Mouse (Mus musculus) neural tube, embryonic 14.5 days (tissue): ENCODE measurements around the gene March6. TPM values are rescaled to one million over a fixed set of nuclear protein-coding genes. Genes with fewer than 3 reads are reported as not detected.

Experiments
- ATAC-seq: fragments of 200-750 bp; cut with Nextera tagmentation; 2 replicates; pipeline ENCODE4 v1.8.0; 2017; ENCODE audit warnings: low read depth, mild to moderate bottlenecking, moderate TSS enrichment, moderate library complexity
- H3K27ac ChIP-seq: fragments of 300-500 bp; sonication (generic); 2 replicates; pipeline ENCODE4 v1.5.1; 2014; ENCODE audit warnings: low read depth, mild to moderate bottlenecking, control low read depth, low read length, moderate library complexity, mixed read lengths
- H3K27me3 ChIP-seq: fragments of 300-500 bp; sonication (generic); 2 replicates; pipeline ENCODE4 v1.6.1; 2014; ENCODE audit warnings: low read length; ENCODE audit not compliant: control insufficient read depth, insufficient read depth
- H3K36me3 ChIP-seq: fragments of 300-500 bp; sonication (generic); 2 replicates; pipeline ENCODE4 v1.6.1; 2014; ENCODE audit warnings: low read length, mixed read lengths; ENCODE audit not compliant: control insufficient read depth, insufficient read depth
- H3K4me1 ChIP-seq: fragments of 300-500 bp; sonication (generic); 2 replicates; pipeline ENCODE4 v1.6.1; 2014; ENCODE audit warnings: low read length; ENCODE audit not compliant: control insufficient read depth, insufficient read depth
- H3K4me2 ChIP-seq: fragments of 300-500 bp; sonication (generic); 2 replicates; pipeline ENCODE4 v1.6.1; 2014; ENCODE audit warnings: mild to moderate bottlenecking, low read depth, low read length, control low read depth
- H3K4me3 ChIP-seq: fragments of 300-500 bp; sonication (generic); 2 replicates; pipeline ENCODE4 v1.5.1; 2014; ENCODE audit warnings: low read depth, low read length, control low read depth, mixed read lengths
- H3K9ac ChIP-seq: fragments of 300-500 bp; sonication (generic); replicated peaks from 2 replicates; pipeline ENCODE4 v1.6.1; 2014; ENCODE audit warnings: low read depth, mild to moderate bottlenecking, control low read depth, low read length, mixed read lengths
- H3K9me3 ChIP-seq: fragments of 300-500 bp; sonication (generic); 2 replicates; pipeline ENCODE4 v1.6.1; 2016; ENCODE audit warnings: low read length; ENCODE audit not compliant: control insufficient read depth
- WGBS: fragments of 180-500 bp; shearing (Covaris S2); extraction: QIAGEN DNeasy Blood & Tissue Kit; methylation state at CpG from one replicate; pipeline ENCODE4 v1.1.7; 2014; 5-methylcytosine and 5-hydroxymethylcytosine counted together
- polyA plus RNA-seq: library from polyadenylated mRNA; unstranded; fragments of >200 nt; fragmentation: Nextera tagmentation; extraction: Ambion mirVana; gene quantifications from 2 replicates; pipeline ENCODE4 v1.2.1, GENCODE M21; 2014

Gene March6
- polyA plus RNA-seq, 1 experiment from 2014 or later, result 98.4 TPM

GRCm38 (mm10) chr15:31471529-31471928, 59.3 kb downstream of the March6 start:
- no peak overlapping the region for H3K9ac ChIP-seq
- no peak overlapping the region for H3K4me2 ChIP-seq
- no peak overlapping the region for H3K27ac ChIP-seq
- H3K4me3 ChIP-seq, result no peak overlapping the region
- no peaks in the 10 kb centered on the region for H3K27me3 ChIP-seq
- ATAC-seq, result no peak
- H3K4me1 ChIP-seq, result no peaks in the 10 kb centered on the region
- H3K36me3 ChIP-seq, result peaks cover 24% of the 10 kb centered on the region; the same call in 1 of the 2 replicates
- no peaks in the 10 kb centered on the region for H3K9me3 ChIP-seq
- WGBS, result 94% methylated on average over 4 of the region's 4 CpGs

GRCm38 (mm10) chr15:31469497-31469896, 61.4 kb downstream of the March6 start:
- no peak overlapping the region for H3K9ac ChIP-seq
- peaks cover 25% of the 10 kb centered on the region; the same call in 1 of the 2 replicates for H3K36me3 ChIP-seq
- no peaks in the 10 kb centered on the region for H3K27me3 ChIP-seq
- 87% methylated on average over 4 of the region's 4 CpGs for WGBS
- no peak overlapping the region for H3K27ac ChIP-seq
- H3K9me3 ChIP-seq, result no peaks in the 10 kb centered on the region
- no peak overlapping the region for H3K4me2 ChIP-seq
- ATAC-seq, result no peak
- H3K4me1 ChIP-seq, result no peaks in the 10 kb centered on the region
- H3K4me3 ChIP-seq, result no peak overlapping the region

DNA sequence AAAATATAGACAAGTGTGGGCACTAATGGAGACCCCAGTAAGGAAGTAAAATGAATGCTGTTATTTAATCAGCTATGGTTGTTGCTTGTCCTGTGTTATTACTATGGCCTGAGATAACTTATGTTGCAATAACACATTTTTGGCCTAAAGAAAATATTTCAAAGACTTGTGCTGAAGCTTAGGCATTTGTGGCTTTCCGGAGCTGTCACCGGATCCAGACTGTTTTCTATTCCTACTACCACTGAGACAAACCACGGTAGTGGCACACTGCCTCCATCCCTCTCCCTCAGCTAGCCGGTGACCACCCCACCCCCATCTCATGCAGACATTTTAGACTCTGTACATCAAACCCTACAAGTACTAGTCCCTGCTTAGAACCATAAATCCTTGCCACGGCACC, 62.0 kb downstream of the March6 start:
- Histone ChIP-seq H3K27me3 (no peaks in the 10 kb centered on the region), H3K9ac (no peak overlapping the region), H3K4me3 (no peak overlapping the region), H3K27ac (no peak overlapping the region), H3K9me3 (no peaks in the 10 kb centered on the region), H3K4me1 (no peaks in the 10 kb centered on the region), H3K4me2 (no peak overlapping the region), H3K36me3 (peaks cover 25% of the 10 kb centered on the region; the same call in 1 of the 2 replicates)
- WGBS, result 82% methylated on average over 5 of the region's 5 CpGs
- ATAC-seq, result no peak

DNA sequence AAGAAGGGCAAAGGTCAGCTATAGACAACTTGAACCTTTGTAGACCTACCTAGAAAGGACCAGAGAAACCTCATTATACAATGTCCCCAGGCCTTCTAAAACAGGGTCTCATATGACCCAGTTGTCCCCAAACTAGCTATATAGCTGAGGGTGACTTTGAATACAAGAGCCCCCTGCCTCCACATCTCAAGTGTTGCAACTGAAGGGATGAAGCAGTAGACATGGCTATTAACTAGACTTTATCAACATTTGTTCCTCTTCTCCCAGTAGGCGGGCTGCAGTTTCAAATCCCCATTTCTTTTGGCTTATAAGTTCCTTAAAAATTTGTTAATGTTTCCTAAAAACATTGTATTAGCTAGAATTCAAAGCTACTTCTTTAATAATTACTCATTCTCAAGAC, 64.1 kb downstream of the March6 start:
- no peak overlapping the region for H3K27ac ChIP-seq
- no peaks in the 10 kb centered on the region for H3K4me1 ChIP-seq
- H3K4me3 ChIP-seq, result no peak overlapping the region
- H3K9ac ChIP-seq, result no peak overlapping the region
- no peaks in the 10 kb centered on the region for H3K27me3 ChIP-seq
- H3K4me2 ChIP-seq, result no peak overlapping the region
- no peak for ATAC-seq
- WGBS, result 93% methylated on average over 1 of the region's 1 CpGs
- H3K9me3 ChIP-seq, result no peaks in the 10 kb centered on the region
- peaks cover 35% of the 10 kb centered on the region for H3K36me3 ChIP-seq

DNA sequence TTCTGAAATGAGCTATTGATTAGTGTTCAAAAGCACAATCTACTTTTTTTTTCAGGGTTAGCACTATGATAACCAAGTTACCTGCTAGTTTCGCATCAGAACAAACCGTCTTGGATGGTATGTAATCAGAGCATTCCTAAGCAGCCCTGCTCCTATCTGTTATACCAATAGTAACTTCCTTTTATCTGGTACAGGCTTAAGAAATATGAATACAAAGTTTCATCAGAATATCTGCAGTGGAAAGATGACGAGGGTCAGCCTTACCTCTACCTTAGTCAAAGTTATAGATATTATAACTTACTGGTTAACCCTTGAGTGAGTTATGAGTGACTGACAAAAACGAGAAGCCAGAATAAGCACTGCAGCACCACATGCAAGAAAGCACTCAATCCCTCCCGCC, 64.6 kb downstream of the March6 start:
- Histone ChIP-seq H3K27me3 (no peaks in the 10 kb centered on the region), H3K4me1 (no peaks in the 10 kb centered on the region), H3K9ac (no peak overlapping the region), H3K4me3 (no peak overlapping the region), H3K36me3 (peaks cover 40% of the 10 kb centered on the region), H3K9me3 (no peaks in the 10 kb centered on the region), H3K27ac (no peak overlapping the region), H3K4me2 (no peak overlapping the region)
- ATAC-seq, result no peak
- 93% methylated on average over 5 of the region's 5 CpGs for WGBS

DNA sequence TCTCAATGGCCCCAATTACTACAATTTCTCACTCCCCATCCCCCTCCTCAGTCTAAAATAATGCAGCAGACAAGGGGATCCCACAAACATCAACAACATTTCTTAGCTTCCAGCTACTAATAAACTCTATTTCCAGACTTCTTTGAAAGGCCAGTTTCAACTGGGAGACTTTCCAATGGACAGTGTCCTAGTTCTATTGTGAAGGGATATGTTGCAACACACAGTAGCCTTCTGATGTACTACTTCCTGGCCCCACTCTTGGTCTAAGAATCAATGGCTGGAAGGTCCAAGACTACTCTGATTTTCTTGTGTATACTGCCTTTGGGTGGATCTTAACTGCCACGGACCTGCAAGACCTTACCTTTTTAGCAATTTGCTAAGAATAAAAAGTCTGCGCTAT, 65.0 kb downstream of the March6 start:
- Histone ChIP-seq H3K27me3 (no peaks in the 10 kb centered on the region), H3K4me2 (no peak overlapping the region), H3K4me1 (no peaks in the 10 kb centered on the region), H3K4me3 (no peak overlapping the region), H3K36me3 (peaks cover 45% of the 10 kb centered on the region), H3K27ac (no peak overlapping the region), H3K9me3 (no peaks in the 10 kb centered on the region), H3K9ac (no peak overlapping the region)
- no peak for ATAC-seq
- 98% methylated on average over 2 of the region's 2 CpGs for WGBS

DNA sequence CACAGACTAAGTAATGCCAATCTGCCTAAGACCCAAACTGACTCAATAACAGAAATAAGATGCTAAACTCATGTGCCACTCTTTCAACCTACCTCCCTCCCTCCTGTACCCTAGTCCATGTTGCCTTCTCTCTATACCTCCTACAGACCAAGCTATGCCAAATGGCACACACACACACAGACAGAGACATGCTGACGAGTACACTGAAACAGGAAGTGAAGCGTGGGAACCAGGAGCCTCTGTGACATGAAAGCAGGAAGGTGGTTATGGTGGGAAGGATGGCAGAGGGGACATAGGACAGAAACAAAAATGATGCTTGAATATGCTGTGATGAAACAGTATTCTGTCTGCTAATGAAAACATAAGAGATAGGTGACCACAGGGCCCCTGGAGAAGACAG, 70.3 kb downstream of the March6 start:
- H3K4me3 ChIP-seq, result no peak overlapping the region
- H3K36me3 ChIP-seq, result peaks cover 49% of the 10 kb centered on the region
- WGBS, result 95% methylated on average over 2 of the region's 2 CpGs
- H3K27ac ChIP-seq, result no peak overlapping the region
- no peaks in the 10 kb centered on the region for H3K27me3 ChIP-seq
- no peaks in the 10 kb centered on the region for H3K4me1 ChIP-seq
- H3K4me2 ChIP-seq, result no peak overlapping the region
- no peaks in the 10 kb centered on the region for H3K9me3 ChIP-seq
- no peak overlapping the region for H3K9ac ChIP-seq
- no peak for ATAC-seq

DNA sequence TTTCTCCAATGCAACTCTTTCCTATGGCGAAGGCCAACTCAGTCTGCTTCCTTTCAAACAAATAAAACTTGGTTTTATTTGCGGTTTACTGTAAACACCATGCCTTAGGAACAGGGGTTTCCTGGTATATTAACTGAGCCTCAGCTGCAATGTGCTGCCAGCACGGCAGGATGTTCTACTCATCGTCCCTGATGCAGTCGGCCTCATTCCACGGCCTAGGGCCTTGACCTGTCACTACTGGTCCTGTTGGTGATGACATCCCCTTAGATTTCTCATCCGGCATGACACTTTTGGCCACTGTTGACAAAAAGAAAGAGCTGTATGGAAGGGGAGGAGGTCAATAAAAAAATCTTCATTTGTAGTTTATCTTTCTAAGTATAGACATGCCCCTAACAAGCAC, 72.8 kb downstream of the March6 start:
- H3K27me3 ChIP-seq, result no peaks in the 10 kb centered on the region
- no peak for ATAC-seq
- peaks cover 3% of the 10 kb centered on the region; the same call in 1 of the 2 replicates for H3K4me1 ChIP-seq
- H3K4me2 ChIP-seq, result no peak overlapping the region
- no peak overlapping the region for H3K9ac ChIP-seq
- no peaks in the 10 kb centered on the region for H3K9me3 ChIP-seq
- peaks cover 39% of the 10 kb centered on the region for H3K36me3 ChIP-seq
- H3K4me3 ChIP-seq, result no peak overlapping the region
- H3K27ac ChIP-seq, result no peak overlapping the region
- 87% methylated on average over 7 of the region's 7 CpGs for WGBS

DNA sequence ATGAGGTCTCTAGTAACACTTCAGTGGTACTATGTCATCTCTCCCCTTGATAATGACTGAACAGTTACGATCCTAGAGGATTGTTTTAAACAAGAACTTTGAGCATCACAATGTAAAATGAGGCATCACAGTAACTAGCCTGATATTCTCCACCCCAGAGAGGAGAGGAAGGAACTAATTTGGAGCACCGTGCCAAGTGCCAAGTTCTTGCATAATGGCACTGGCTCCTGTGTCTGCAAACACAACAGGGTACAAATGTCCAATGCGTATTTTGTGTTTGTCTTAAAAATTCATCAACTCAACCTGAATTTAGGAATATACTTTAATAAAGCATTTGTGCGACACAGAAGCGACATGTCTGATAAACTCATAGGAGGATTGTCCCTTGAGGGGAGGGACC, 74.5 kb downstream of the March6 start:
- Histone ChIP-seq H3K9ac (no peak overlapping the region), H3K27me3 (no peaks in the 10 kb centered on the region), H3K4me3 (no peak overlapping the region), H3K36me3 (peaks cover 26% of the 10 kb centered on the region), H3K4me2 (no peak overlapping the region), H3K9me3 (no peaks in the 10 kb centered on the region), H3K4me1 (peaks cover 3% of the 10 kb centered on the region; the same call in 1 of the 2 replicates), H3K27ac (no peak overlapping the region)
- ATAC-seq, result no peak
- WGBS, result 82% methylated on average over 5 of the region's 5 CpGs
